Mouse (Mus musculus) hindbrain, embryonic 13.5 days (tissue): ENCODE results near the gene Dhx35. TPM values are rescaled to one million over a fixed set of nuclear protein-coding genes. Genes with fewer than 3 reads are reported as not detected.

Experiments
- ATAC-seq: fragments of 200-750 bp; cut with Nextera tagmentation; 2 replicates; pipeline ENCODE4 v1.8.0; 2017; ENCODE audit warnings: moderate TSS enrichment; ENCODE audit not compliant: low FRiP score
- H3K27ac ChIP-seq: fragments of 300-500 bp; sonication (generic); 2 replicates; pipeline ENCODE4 v1.5.1; 2015; ENCODE audit warnings: inconsistent platforms, mild to moderate bottlenecking, moderate library complexity
- H3K27me3 ChIP-seq: fragments of 300-500 bp; sonication (generic); 2 replicates; pipeline ENCODE4 v1.6.1; 2015; ENCODE audit warnings: mild to moderate bottlenecking, inconsistent platforms
- H3K36me3 ChIP-seq: fragments of 300-500 bp; sonication (generic); 2 replicates; pipeline ENCODE4 v1.6.1; 2015; ENCODE audit warnings: mild to moderate bottlenecking, inconsistent platforms
- H3K4me1 ChIP-seq: fragments of 300-500 bp; sonication (generic); replicated peaks from 2 replicates; pipeline ENCODE4 v1.6.1; 2015; ENCODE audit warnings: inconsistent platforms
- H3K4me2 ChIP-seq: fragments of 300-500 bp; sonication (generic); 2 replicates; pipeline ENCODE4 v1.6.1; 2015; ENCODE audit warnings: inconsistent platforms, mild to moderate bottlenecking, moderate library complexity
- H3K4me3 ChIP-seq: fragments of 300-500 bp; sonication (generic); 2 replicates; pipeline ENCODE4 v1.5.1; 2015; ENCODE audit warnings: mild to moderate bottlenecking, inconsistent platforms
- H3K9ac ChIP-seq: fragments of 300-500 bp; sonication (generic); 2 replicates; pipeline ENCODE4 v1.6.1; 2015; ENCODE audit warnings: mild to moderate bottlenecking, inconsistent platforms
- H3K9me3 ChIP-seq: fragments of 300-500 bp; sonication (generic); 2 replicates; pipeline ENCODE4 v1.6.1; 2016; ENCODE audit warnings: inconsistent platforms
- WGBS: fragments of 180-500 bp; shearing (Covaris S2); methylation state at CpG from one replicate; pipeline ENCODE4 v1.1.7; 2015; 5-methylcytosine and 5-hydroxymethylcytosine counted together
- polyA plus RNA-seq: library from polyadenylated mRNA; unstranded; fragments of >200 nt; fragmentation: Nextera tagmentation; extraction: Ambion mirVana; gene quantifications from 2 replicates; pipeline ENCODE4 v1.2.1, GENCODE M21; 2015

The Dhx35 gene
- polyA plus RNA-seq, 1 experiment from 2014 or later, result 13.3 TPM

GRCm38 (mm10) chr2:158817708-158818107 lies 23.1 kb downstream of the Dhx35 start:
- 87% methylated on average over 8 of the region's 8 CpGs for WGBS
- Histone ChIP-seq H3K27me3 (no peaks in the 10 kb centered on the region), H3K9me3 (no peaks in the 10 kb centered on the region), H3K4me3 (no peak overlapping the region), H3K4me1 (no peaks in the 10 kb centered on the region), H3K4me2 (no peak overlapping the region), H3K36me3 (peaks cover 53% of the 10 kb centered on the region), H3K27ac (no peak overlapping the region), H3K9ac (no peak overlapping the region)
- no peak for ATAC-seq

GRCm38 (mm10) chr2:158828124-158828523 lies 33.5 kb downstream of the Dhx35 start:
- WGBS, result 94% methylated on average over 2 of the region's 2 CpGs
- Histone ChIP-seq H3K27ac (no peak overlapping the region), H3K9ac (no peak overlapping the region), H3K36me3 (peaks cover 52% of the 10 kb centered on the region), H3K27me3 (no peaks in the 10 kb centered on the region), H3K4me1 (peaks cover 2% of the 10 kb centered on the region), H3K9me3 (no peaks in the 10 kb centered on the region), H3K4me3 (no peak overlapping the region), H3K4me2 (no peak overlapping the region)
- no peak for ATAC-seq

- peaks cover 60% of the 10 kb centered on the region for H3K36me3 ChIP-seq
- WGBS, result 76% methylated on average over 6 of the region's 6 CpGs
Observed at GRCm38 (mm10) chr2:158829746-158830145, 35.1 kb downstream of the Dhx35 start.

GRCm38 (mm10) chr2:158833221-158833620 lies 38.6 kb downstream of the Dhx35 start:
- H3K27me3 ChIP-seq, result no peaks in the 10 kb centered on the region
- ATAC-seq, result no peak
- 61% methylated on average over 5 of the region's 5 CpGs for WGBS
- H3K9ac ChIP-seq, result no peak overlapping the region
- no peak overlapping the region for H3K4me3 ChIP-seq
- peaks cover 68% of the 10 kb centered on the region for H3K36me3 ChIP-seq
- peaks cover 13% of the 10 kb centered on the region for H3K4me1 ChIP-seq
- H3K9me3 ChIP-seq, result no peaks in the 10 kb centered on the region
- H3K4me2 ChIP-seq, result no peak overlapping the region
- peak overlapping the region; percentile 30; the same call in 1 of the 2 replicates for H3K27ac ChIP-seq

More at GRCm38 (mm10) chr2:158829746-158830145, 35.1 kb downstream of the Dhx35 start:
- no peak for ATAC-seq
- Histone ChIP-seq H3K27ac (no peak overlapping the region), H3K9me3 (no peaks in the 10 kb centered on the region), H3K4me1 (peaks cover 13% of the 10 kb centered on the region), H3K4me3 (no peak overlapping the region), H3K27me3 (no peaks in the 10 kb centered on the region), H3K9ac (no peak overlapping the region), H3K4me2 (no peak overlapping the region)

- H3K4me2 ChIP-seq, result no peak overlapping the region
- H3K4me1 ChIP-seq, result peaks cover 13% of the 10 kb centered on the region
- no peaks in the 10 kb centered on the region for H3K9me3 ChIP-seq
- no peak overlapping the region for H3K27ac ChIP-seq
- no peak overlapping the region for H3K9ac ChIP-seq
- H3K27me3 ChIP-seq, result no peaks in the 10 kb centered on the region
- WGBS, result 63% methylated on average over 2 of the region's 2 CpGs
- no peak overlapping the region for H3K4me3 ChIP-seq
- no peak for ATAC-seq
- peaks cover 68% of the 10 kb centered on the region for H3K36me3 ChIP-seq
Observed at GRCm38 (mm10) chr2:158833645-158834044, 39.0 kb downstream of the Dhx35 start.

GRCm38 (mm10) chr2:158843287-158843686 lies 48.7 kb downstream of the Dhx35 start:
- 84% methylated on average over 5 of the region's 5 CpGs for WGBS
- peaks cover 32% of the 10 kb centered on the region for H3K36me3 ChIP-seq
- H3K9ac ChIP-seq, result no peak overlapping the region
- H3K9me3 ChIP-seq, result no peaks in the 10 kb centered on the region
- H3K4me1 ChIP-seq, result peaks cover 16% of the 10 kb centered on the region
- no peaks in the 10 kb centered on the region for H3K27me3 ChIP-seq
- no peak for ATAC-seq
- no peak overlapping the region for H3K27ac ChIP-seq
- no peak overlapping the region for H3K4me3 ChIP-seq
- no peak overlapping the region for H3K4me2 ChIP-seq

- Histone ChIP-seq H3K4me1 (peaks cover 14% of the 10 kb centered on the region), H3K4me3 (no peak overlapping the region), H3K9me3 (no peaks in the 10 kb centered on the region), H3K36me3 (peaks cover 38% of the 10 kb centered on the region), H3K9ac (no peak overlapping the region), H3K27me3 (no peaks in the 10 kb centered on the region), H3K27ac (no peak overlapping the region), H3K4me2 (no peak overlapping the region)
- ATAC-seq, result no peak
- 83% methylated on average over 5 of the region's 5 CpGs for WGBS
Observed at GRCm38 (mm10) chr2:158845031-158845430, 50.4 kb downstream of the Dhx35 start.

- peak overlapping the region; percentile 45; the same call in 1 of the 2 replicates for H3K27ac ChIP-seq
- ATAC-seq, result no peak
- no peak overlapping the region for H3K4me3 ChIP-seq
- WGBS, result 61% methylated on average over 2 of the region's 2 CpGs
- H3K9ac ChIP-seq, result no peak overlapping the region
- H3K9me3 ChIP-seq, result no peaks in the 10 kb centered on the region
- H3K27me3 ChIP-seq, result no peaks in the 10 kb centered on the region
- H3K4me2 ChIP-seq, result no peak overlapping the region
- H3K4me1 ChIP-seq, result peaks cover 9% of the 10 kb centered on the region; the same call in 1 of the 2 replicates
- H3K36me3 ChIP-seq, result peaks cover 34% of the 10 kb centered on the region
Observed at GRCm38 (mm10) chr2:158846208-158846607, 51.6 kb downstream of the Dhx35 start.

GRCm38 (mm10) chr2:158847991-158848390 lies 53.4 kb downstream of the Dhx35 start:
- Histone ChIP-seq H3K4me3 (no peak overlapping the region), H3K27ac (no peak overlapping the region), H3K36me3 (peaks cover 25% of the 10 kb centered on the region), H3K9ac (no peak overlapping the region), H3K4me1 (peaks cover 7% of the 10 kb centered on the region; the same call in 1 of the 2 replicates), H3K27me3 (no peaks in the 10 kb centered on the region), H3K9me3 (no peaks in the 10 kb centered on the region), H3K4me2 (no peak overlapping the region)
- 91% methylated on average over 3 of the region's 3 CpGs for WGBS
- ATAC-seq, result no peak

- ATAC-seq, result no peak
- no peak overlapping the region for H3K4me3 ChIP-seq
- no peaks in the 10 kb centered on the region for H3K27me3 ChIP-seq
- no peak overlapping the region for H3K27ac ChIP-seq
- H3K4me1 ChIP-seq, result 0 out of 2 replicates have a peak, but pooled peaks cover 4% of the 10 kb centered on the region
- no peak overlapping the region for H3K9ac ChIP-seq
- H3K9me3 ChIP-seq, result no peaks in the 10 kb centered on the region
- peaks cover 22% of the 10 kb centered on the region for H3K36me3 ChIP-seq
- WGBS, result 75% methylated on average over 9 of the region's 9 CpGs
- no peak overlapping the region for H3K4me2 ChIP-seq
Observed at GRCm38 (mm10) chr2:158849416-158849815, 54.8 kb downstream of the Dhx35 start.

- Histone ChIP-seq H3K9ac (no peak overlapping the region), H3K4me1 (no peaks in the 10 kb centered on the region), H3K9me3 (no peaks in the 10 kb centered on the region), H3K27me3 (no peaks in the 10 kb centered on the region), H3K4me2 (no peak overlapping the region), H3K27ac (no peak overlapping the region), H3K4me3 (no peak overlapping the region), H3K36me3 (peaks cover 49% of the 10 kb centered on the region)
- 34% methylated on average over 2 of the region's 2 CpGs for WGBS
- ATAC-seq, result no peak
Observed at GRCm38 (mm10) chr2:158852579-158852978, 58.0 kb downstream of the Dhx35 start.

- no peaks in the 10 kb centered on the region for H3K27me3 ChIP-seq
- H3K4me1 ChIP-seq, result no peaks in the 10 kb centered on the region
- 90% methylated on average over 10 of the region's 10 CpGs for whole genome bisulfite sequencing
- H3K36me3 ChIP-seq, result peaks cover 33% of the 10 kb centered on the region
- H3K4me2 ChIP-seq, result no peak overlapping the region
- H3K9me3 ChIP-seq, result no peaks in the 10 kb centered on the region
- no peak overlapping the region for H3K27ac ChIP-seq
- H3K4me3 ChIP-seq, result no peak overlapping the region
- H3K9ac ChIP-seq, result no peak overlapping the region
- no peak for ATAC-seq
Observed at GRCm38 (mm10) chr2:158856896-158857499, 62.4 kb downstream of the Dhx35 start.

GRCm38 (mm10) chr2:158857579-158857978 lies 63.0 kb downstream of the Dhx35 start:
- Histone ChIP-seq H3K9me3 (no peaks in the 10 kb centered on the region), H3K4me3 (no peak overlapping the region), H3K36me3 (peaks cover 33% of the 10 kb centered on the region), H3K27ac (no peak overlapping the region), H3K4me2 (no peak overlapping the region), H3K27me3 (no peaks in the 10 kb centered on the region), H3K9ac (no peak overlapping the region), H3K4me1 (no peaks in the 10 kb centered on the region)
- 93% methylated on average over 15 of the region's 15 CpGs for WGBS
- ATAC-seq, result no peak
